Mouse (Mus musculus) liver, postnatal 0 days (tissue): ENCODE measurements around the gene Klk1b9.

Experiments used
- CTCF ChIP-seq: sonication (generic); IDR thresholded peaks from 2 replicates; pipeline ENCODE4 v1.5.1; 2016; ENCODE audit warnings: antibody characterized with exemption, low read depth
- EP300 ChIP-seq: IDR thresholded peaks from 2 replicates; pipeline ENCODE4 v1.6.1; 2016; ENCODE audit warnings: antibody characterized with exemption, low read depth, mild to moderate bottlenecking

DNA sequence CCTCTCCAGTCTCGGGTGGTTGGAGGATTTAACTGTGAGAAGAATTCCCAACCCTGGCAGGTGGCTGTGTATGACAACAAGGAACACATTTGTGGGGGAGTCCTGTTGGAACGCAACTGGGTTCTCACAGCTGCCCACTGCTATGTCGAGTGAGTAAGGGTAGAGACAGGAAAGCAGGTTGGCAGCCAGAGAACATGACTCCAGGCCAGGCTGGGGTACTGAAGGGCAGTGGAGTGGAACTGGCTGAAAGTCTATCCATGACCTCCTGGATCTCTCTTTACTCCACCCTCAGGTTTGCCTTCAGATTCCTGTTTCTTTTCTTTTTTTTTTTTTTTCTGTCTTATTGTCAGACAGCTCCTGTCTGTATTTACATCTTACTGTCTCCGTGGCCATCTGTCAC lies 23.2 kb upstream of the Klk1b9 start:
- TF ChIP-seq EP300 (no peak), CTCF (no peak)
